In genomic region chr5:116389856-116390542, GRCm38 (mm10) we compare ENCODE assay signal across 7 mouse cellular contexts. TPM values are rescaled to one million over a fixed set of nuclear protein-coding genes. Genes with fewer than 3 reads are reported as not detected.
DNase-seq lines count a peak whose midpoint lies in the region; ATAC-seq lines count a peak whose summit lies in the region.

No protein-coding gene starts in this region.

- peak; percentile 45 to 53 for DNase-seq in left cerebral cortex, adult 18-20 months (ENCODE audit: low spot score in 2 of 2)
- DNase-seq in left cerebral cortex, adult 11 months (ENCODE audit: low spot score): no peak
- DNase-seq in cerebellum, postnatal 14 days: peak; percentile 59 to 64
- DNase-seq in left cerebral cortex, postnatal 10 days (ENCODE audit: extremely low spot score in 1 of 2, low spot score in 2 of 2): peak; percentile 57 to 81
- peak; percentile 61 for DNase-seq in right cerebral cortex, postnatal 14 days

- no peak overlapping the region for H3K4me3 ChIP-seq in heart, embryonic 15.5 days

- H3K9ac ChIP-seq in heart, embryonic 15.5 days: no peak overlapping the region

- no peaks in the 10 kb centered on the region for H3K9me3 ChIP-seq in heart, embryonic 15.5 days (replicated peaks)

- WGBS in heart, embryonic 15.5 days: 31% methylated on average over 15 of the region's 15 CpGs

- ATAC-seq in heart, embryonic 15.5 days (replicated peaks; ENCODE audit: insufficient number of reproducible peaks, insufficient read depth, low FRiP score, low read depth): peak; percentile 85
- ATAC-seq in monocyte, adult 5-6 weeks (replicated peaks; ENCODE audit: insufficient number of reproducible peaks, low FRiP score, low TSS enrichment, poor library complexity, severe bottlenecking): no peak

- intact Hi-C loops in left cerebral cortex, postnatal 10 days (cut with DNase I): no loop called here

- peak overlapping the region; percentile 22 for H3K4me2 ChIP-seq in heart, embryonic 15.5 days

- H3K27me3 ChIP-seq in heart, embryonic 15.5 days: no peaks in the 10 kb centered on the region

- no peaks in the 10 kb centered on the region for H3K36me3 ChIP-seq in heart, embryonic 15.5 days

- H3K27ac ChIP-seq in heart, embryonic 15.5 days: peak overlapping the region; percentile 24; the same call in 1 of the 2 replicates

- peaks cover 16% of the 10 kb centered on the region for H3K4me1 ChIP-seq in heart, embryonic 15.5 days (replicated peaks)

RNA-seq across cellular contexts. Expression of gene Hspb8, which starts 32.7 kb away (rescaled TPM):
- total RNA-seq in left cerebral cortex, adult 18-20 months (2021): 10 to 100 TPM; 11.5 to 11.6 TPM
- polyA plus RNA-seq in heart, embryonic 15.5 days (2015; fragmentation: Nextera tagmentation; extraction: Ambion mirVana): 30.6 and 33.7 TPM in 2 replicates
- 1 to 10 TPM; 4.1 to 6.3 TPM for total RNA-seq in left cerebral cortex, postnatal 10 days (2021)
- total RNA-seq in monocyte, adult 5-6 weeks (2017): not detected in 3 replicates
